Mouse (Mus musculus) midbrain, embryonic 16.5 days (tissue): ENCODE results near the gene Ren1. TPM values are rescaled to one million over a fixed set of nuclear protein-coding genes. Genes with fewer than 3 reads are reported as not detected.
A peak's percentile ranks its signal among the peaks of the same experiment; 100 is the strongest.

Source experiments
- ATAC-seq: fragments of 200-750 bp; cut with Nextera tagmentation; 2 replicates; pipeline ENCODE4 v1.8.0; 2017; ENCODE audit warnings: moderate TSS enrichment
- H3K27ac ChIP-seq: fragments of 300-500 bp; sonication (generic); 2 replicates; pipeline ENCODE4 v1.5.1; 2014; ENCODE audit warnings: mild to moderate bottlenecking, low read length, mixed read lengths
- H3K27me3 ChIP-seq: fragments of 300-500 bp; sonication (generic); 2 replicates; pipeline ENCODE4 v1.6.1; 2014; ENCODE audit warnings: low read depth, low read length, mixed read lengths; ENCODE audit not compliant: control insufficient read depth, insufficient read depth
- H3K36me3 ChIP-seq: fragments of 300-500 bp; sonication (generic); 2 replicates; pipeline ENCODE4 v1.6.1; 2014; ENCODE audit warnings: mild to moderate bottlenecking, low read length, moderate library complexity, mixed read lengths; ENCODE audit not compliant: control insufficient read depth, insufficient read depth
- H3K4me1 ChIP-seq: fragments of 300-500 bp; sonication (generic); 2 replicates; pipeline ENCODE4 v1.6.1; 2014; ENCODE audit warnings: mild to moderate bottlenecking, low read length, mixed read lengths; ENCODE audit not compliant: control insufficient read depth, insufficient read depth
- H3K4me2 ChIP-seq: fragments of 300-500 bp; sonication (generic); 2 replicates; pipeline ENCODE4 v1.6.1; 2014; ENCODE audit warnings: mild to moderate bottlenecking, low read length, mixed read lengths
- H3K4me3 ChIP-seq: fragments of 300-500 bp; sonication (generic); 2 replicates; pipeline ENCODE4 v1.5.1; 2014; ENCODE audit warnings: low read depth, mild to moderate bottlenecking, low read length, moderate library complexity, mixed read lengths
- H3K9ac ChIP-seq: fragments of 300-500 bp; sonication (generic); 2 replicates; pipeline ENCODE4 v1.6.1; 2014; ENCODE audit warnings: low read depth, low read length, mixed read lengths
- H3K9me3 ChIP-seq: fragments of 300-500 bp; sonication (generic); replicated peaks from 2 replicates; pipeline ENCODE4 v1.6.1; 2014; ENCODE audit warnings: mild to moderate bottlenecking, low read length, mixed read lengths; ENCODE audit not compliant: control insufficient read depth, poor library complexity, severe bottlenecking
- WGBS: fragments of 180-500 bp; shearing (Covaris S2); extraction: QIAGEN DNeasy Blood & Tissue Kit; methylation state at CpG from one replicate; pipeline ENCODE4 v1.1.7; 2014; 5-methylcytosine and 5-hydroxymethylcytosine counted together
- polyA plus RNA-seq: library from polyadenylated mRNA; unstranded; fragments of >200 nt; fragmentation: Nextera tagmentation; extraction: Ambion mirVana; gene quantifications from 2 replicates; pipeline ENCODE4 v1.2.1, GENCODE M21; 2015

Gene Ren1
- polyA plus RNA-seq, 1 experiment from 2014 or later = not detected

- Histone ChIP-seq H3K36me3 (no peaks in the 10 kb centered on the region), H3K9ac (no peak overlapping the region), H3K9me3 (no peaks in the 10 kb centered on the region), H3K4me3 (no peak overlapping the region), H3K4me2 (no peak overlapping the region), H3K27ac (no peak overlapping the region), H3K4me1 (no peaks in the 10 kb centered on the region), H3K27me3 (no peaks in the 10 kb centered on the region; the same call in 1 of the 2 replicates)
- WGBS = 47% methylated on average over 12 of the region's 12 CpGs
- ATAC-seq = no peak
These were observed 3.1 kb downstream of the Ren1 start for GRCm38 (mm10) chr1:133353371-133353809.

DNA sequence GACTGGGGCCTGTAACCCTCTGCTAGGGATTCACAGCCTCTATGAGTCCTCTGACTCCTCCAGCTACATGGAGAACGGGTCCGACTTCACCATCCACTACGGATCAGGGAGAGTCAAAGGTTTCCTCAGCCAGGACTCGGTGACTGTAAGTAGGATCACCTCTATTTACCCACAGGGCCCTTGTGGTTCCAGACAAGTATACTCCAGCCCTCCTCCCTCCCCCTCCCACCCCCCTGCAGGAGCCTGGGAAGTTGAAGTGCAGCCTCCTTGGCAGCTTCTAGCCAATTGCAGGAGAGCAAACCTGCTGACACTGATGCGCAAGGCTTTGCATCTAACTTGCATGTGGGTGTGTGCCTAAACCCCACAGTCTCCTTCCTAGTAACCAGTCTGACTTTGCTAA, 5.2 kb downstream of the Ren1 start:
- WGBS = 43% methylated on average over 5 of the region's 5 CpGs
- Histone ChIP-seq H3K27ac (no peak overlapping the region), H3K4me1 (no peaks in the 10 kb centered on the region), H3K9ac (no peak overlapping the region), H3K4me2 (no peak overlapping the region), H3K9me3 (no peaks in the 10 kb centered on the region), H3K4me3 (no peak overlapping the region), H3K27me3 (no peaks in the 10 kb centered on the region; the same call in 1 of the 2 replicates), H3K36me3 (no peaks in the 10 kb centered on the region)
- ATAC-seq = no peak

DNA sequence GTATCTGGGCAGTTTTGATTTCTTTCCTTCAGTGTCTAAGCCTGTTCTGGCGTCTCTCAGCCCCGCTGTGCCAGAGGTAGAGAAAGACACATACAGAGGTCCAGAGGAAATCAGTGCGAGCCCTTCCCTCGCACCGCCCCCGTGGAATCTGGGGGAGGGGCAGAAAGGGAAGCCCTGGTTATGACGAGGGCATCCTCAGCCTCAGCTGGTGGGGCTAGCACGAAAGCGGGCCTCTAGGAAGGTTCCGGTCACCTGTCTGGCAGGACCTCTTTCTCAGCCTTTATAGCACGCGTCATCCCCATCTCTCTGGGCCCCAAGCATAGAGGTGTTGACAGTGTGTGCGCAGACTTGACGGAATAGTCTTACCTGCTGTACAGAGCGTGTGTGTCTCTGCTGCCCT, 5.6 kb downstream of the Ren1 start:
- Histone ChIP-seq H3K4me3 (no peak overlapping the region), H3K4me1 (no peaks in the 10 kb centered on the region), H3K36me3 (no peaks in the 10 kb centered on the region), H3K9ac (no peak overlapping the region), H3K27ac (no peak overlapping the region), H3K4me2 (no peak overlapping the region), H3K9me3 (no peaks in the 10 kb centered on the region), H3K27me3 (no peaks in the 10 kb centered on the region; the same call in 1 of the 2 replicates)
- WGBS = 65% methylated on average over 15 of the region's 15 CpGs
- ATAC-seq = no peak

DNA sequence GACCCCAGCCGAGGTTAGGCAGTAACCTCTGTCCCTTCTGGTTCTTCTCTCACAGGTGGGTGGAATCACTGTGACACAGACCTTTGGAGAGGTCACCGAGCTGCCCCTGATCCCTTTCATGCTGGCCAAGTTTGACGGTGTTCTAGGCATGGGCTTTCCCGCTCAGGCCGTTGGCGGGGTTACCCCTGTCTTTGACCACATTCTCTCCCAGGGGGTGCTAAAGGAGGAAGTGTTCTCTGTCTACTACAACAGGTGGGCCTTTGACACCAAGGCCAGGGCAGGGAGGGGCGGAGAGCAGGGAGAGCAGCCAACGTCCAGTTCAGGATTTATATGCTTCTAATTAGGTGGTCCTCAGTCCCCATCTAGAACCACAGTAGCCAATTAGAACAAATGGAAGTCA, 6.0 kb downstream of the Ren1 start:
- ATAC-seq = no peak
- 66% methylated on average over 8 of the region's 8 CpGs for WGBS
- Histone ChIP-seq H3K36me3 (no peaks in the 10 kb centered on the region), H3K4me3 (no peak overlapping the region), H3K4me2 (no peak overlapping the region), H3K4me1 (no peaks in the 10 kb centered on the region), H3K9ac (no peak overlapping the region), H3K27me3 (no peaks in the 10 kb centered on the region; the same call in 1 of the 2 replicates), H3K27ac (no peak overlapping the region), H3K9me3 (no peaks in the 10 kb centered on the region)

DNA sequence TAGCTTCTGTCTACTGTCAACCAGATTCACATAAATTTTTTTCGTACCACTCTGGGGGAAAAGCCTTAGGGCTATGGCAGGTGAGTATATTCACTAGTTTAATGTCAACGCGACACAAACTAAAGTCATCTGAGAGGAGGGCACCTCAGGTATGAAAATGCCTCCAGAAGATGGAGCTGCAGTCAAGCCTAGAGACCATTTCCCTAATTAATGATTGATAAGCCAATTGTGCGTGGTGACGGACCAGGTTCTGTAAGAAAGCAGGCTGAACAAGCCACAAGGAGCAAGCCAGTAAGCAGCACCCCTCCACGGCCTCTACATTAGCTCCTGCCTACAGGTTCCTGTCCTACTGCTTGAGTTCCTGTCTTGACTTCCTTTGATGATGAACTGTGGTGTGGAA, 10.7 kb downstream of the Ren1 start:
- WGBS = 93% methylated on average over 6 of the region's 6 CpGs
- H3K4me2 ChIP-seq = no peak overlapping the region
- no peak for ATAC-seq
- no peak overlapping the region for H3K27ac ChIP-seq
- H3K9ac ChIP-seq = no peak overlapping the region
- no peaks in the 10 kb centered on the region; the same call in 1 of the 2 replicates for H3K27me3 ChIP-seq
- H3K4me1 ChIP-seq = peaks cover 5% of the 10 kb centered on the region; the same call in 1 of the 2 replicates
- no peaks in the 10 kb centered on the region for H3K36me3 ChIP-seq
- H3K4me3 ChIP-seq = no peak overlapping the region
- no peaks in the 10 kb centered on the region for H3K9me3 ChIP-seq

- Histone ChIP-seq H3K4me1 (peaks cover 5% of the 10 kb centered on the region; the same call in 1 of the 2 replicates), H3K4me3 (no peak overlapping the region), H3K4me2 (no peak overlapping the region), H3K9me3 (no peaks in the 10 kb centered on the region), H3K27me3 (no peaks in the 10 kb centered on the region; the same call in 1 of the 2 replicates), H3K9ac (no peak overlapping the region), H3K36me3 (no peaks in the 10 kb centered on the region), H3K27ac (no peak overlapping the region)
- ATAC-seq = no peak
- 90% methylated on average over 5 of the region's 5 CpGs for WGBS
These were observed 11.8 kb downstream of the Ren1 start for GRCm38 (mm10) chr1:133362103-133362502.

- peaks cover 7% of the 10 kb centered on the region; the same call in 1 of the 2 replicates for H3K4me1 ChIP-seq
- peak within 1 kb of the TSS; percentile 80 for H3K9ac ChIP-seq
- H3K4me2 ChIP-seq = peak within 1 kb of the TSS; percentile 68
- no peaks in the 10 kb centered on the region for H3K36me3 ChIP-seq
- H3K27ac ChIP-seq = peak within 1 kb of the TSS; percentile 50
- H3K27me3 ChIP-seq = no peaks in the 10 kb centered on the region; the same call in 1 of the 2 replicates
- H3K4me3 ChIP-seq = peak within 1 kb of the TSS; percentile 59
- peak; percentile 89 for ATAC-seq
- H3K9me3 ChIP-seq = no peaks in the 10 kb centered on the region
- WGBS = under 1% methylated on average over 52 of the region's 52 CpGs
These were observed 13.1 kb downstream of the Ren1 start, which contains the start of gene Etnk2 for GRCm38 (mm10) chr1:133363276-133364021. Etnk2 (plus strand) TSS chr1:133363572.

- Histone ChIP-seq H3K36me3 (no peaks in the 10 kb centered on the region), H3K27ac (peak overlapping the region; percentile 50), H3K4me2 (peak overlapping the region; percentile 68), H3K4me3 (peak overlapping the region; percentile 59), H3K27me3 (no peaks in the 10 kb centered on the region; the same call in 1 of the 2 replicates), H3K4me1 (peaks cover 7% of the 10 kb centered on the region; the same call in 1 of the 2 replicates), H3K9me3 (no peaks in the 10 kb centered on the region), H3K9ac (peak overlapping the region; percentile 80)
- peak; percentile 52 for ATAC-seq
- under 1% methylated on average over 27 of the region's 27 CpGs for WGBS
These were observed 13.8 kb downstream of the Ren1 start for GRCm38 (mm10) chr1:133364022-133364630.

DNA sequence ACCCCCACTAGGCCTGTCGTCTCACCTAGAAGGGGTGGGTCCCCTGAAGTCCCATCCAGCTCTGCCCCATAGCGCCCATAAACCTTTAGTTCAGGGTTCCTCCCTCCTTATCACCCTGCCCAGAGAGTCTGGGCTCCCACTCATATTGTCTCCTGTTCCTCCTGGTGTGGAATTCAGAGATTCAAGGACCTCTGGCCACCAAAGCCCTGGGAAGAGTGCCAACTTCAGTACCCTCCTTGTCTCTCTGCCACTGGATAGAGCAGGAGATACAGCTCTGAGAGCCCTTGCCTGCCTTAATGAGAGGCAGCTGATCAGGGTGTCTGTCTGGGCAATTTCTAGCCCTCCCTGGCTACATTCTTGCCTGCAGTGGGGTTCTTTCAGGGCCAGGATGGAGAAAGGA, 14.6 kb downstream of the Ren1 start:
- no peak for ATAC-seq
- no peak overlapping the region; the same call in 1 of the 2 replicates for H3K4me2 ChIP-seq
- H3K4me3 ChIP-seq = no peak overlapping the region
- no peaks in the 10 kb centered on the region; the same call in 1 of the 2 replicates for H3K27me3 ChIP-seq
- no peaks in the 10 kb centered on the region for H3K9me3 ChIP-seq
- WGBS = 46% methylated on average over 2 of the region's 2 CpGs
- H3K4me1 ChIP-seq = peaks cover 7% of the 10 kb centered on the region; the same call in 1 of the 2 replicates
- H3K36me3 ChIP-seq = no peaks in the 10 kb centered on the region
- no peak overlapping the region for H3K27ac ChIP-seq
- no peak overlapping the region for H3K9ac ChIP-seq
